Mouse (Mus musculus) regulatory T cell (primary cell): Measurements from ENCODE around the gene Lhfp.

Source experiments
- in situ Hi-C: fragments of 300-600 bp; cut with MboI, MseI; formaldehyde crosslinking; loops from one replicate; pipeline ENCODE4 v1.15.1; 2025; ENCODE audit warnings: high pct_unique_total_duplicates

Lhfp gene

GRCm38 (mm10) chr3:53041411-53042239, at the start of gene Lhfp:
TSS of gene Lhfp (plus strand) at chr3:53041528.
- in situ Hi-C loops = no loop called here

DNA sequence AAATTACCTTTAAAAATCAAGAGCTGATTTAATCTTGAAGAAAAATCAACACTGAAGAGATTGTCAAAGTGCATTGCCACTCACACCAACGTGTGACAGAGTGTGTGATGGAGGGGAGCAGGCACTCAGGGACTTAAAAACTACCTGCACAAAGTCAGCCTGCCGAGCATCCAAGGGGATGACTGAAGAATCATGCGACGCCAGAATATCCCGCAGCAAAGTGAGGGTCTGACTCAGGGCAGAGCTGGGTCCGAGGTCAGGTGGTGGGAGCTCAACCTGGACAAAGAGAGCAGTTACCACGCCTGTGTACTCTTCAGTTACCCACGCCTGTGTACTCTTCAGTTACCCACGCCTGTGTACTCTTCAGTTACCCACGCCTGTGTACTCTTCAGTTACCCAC, 48.0 kb upstream of the Lhfp start:
- in situ Hi-C loops = loop anchor here (5.0 kb wide), 1 partner anchor 1111 kb away; no protein-coding TSS in a partner anchor

GRCm38 (mm10) chr3:52994666-52995065, 46.7 kb upstream of the Lhfp start:
- in situ Hi-C loops = loop anchor here (5.0 kb wide), 1 partner anchor 1112 kb away; no protein-coding TSS in a partner anchor

DNA sequence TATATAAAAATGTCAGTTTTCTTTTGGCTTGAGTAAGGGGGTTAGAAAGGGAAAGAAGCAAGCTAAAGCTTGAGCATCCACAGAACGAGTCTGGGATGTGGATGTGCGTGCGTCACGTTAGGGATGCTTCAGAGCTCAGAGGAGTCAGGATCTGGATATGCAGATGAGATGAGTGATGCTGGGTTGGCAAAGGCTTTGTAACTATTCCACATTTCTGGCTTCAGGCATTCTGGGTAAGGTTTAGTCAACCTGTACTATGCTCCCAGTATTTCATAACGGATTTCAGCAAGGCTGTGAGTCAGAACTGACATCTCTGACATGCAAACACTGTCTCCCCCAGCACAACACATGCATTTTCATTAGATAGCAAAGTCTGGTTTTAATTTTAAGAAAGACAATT, 44.7 kb upstream of the Lhfp start:
- in situ Hi-C loops = no loop called here

GRCm38 (mm10) chr3:52997381-52997780, 43.9 kb upstream of the Lhfp start:
- in situ Hi-C loops = no loop called here

GRCm38 (mm10) chr3:52999016-52999744, 42.1 kb upstream of the Lhfp start:
- in situ Hi-C loops = no loop called here

GRCm38 (mm10) chr3:52999996-53000395, 41.3 kb upstream of the Lhfp start:
- in situ Hi-C loops = loop anchor here (10.0 kb wide), 1 partner anchor 745 kb away; no protein-coding TSS in a partner anchor

- in situ Hi-C loops = loop anchor here (10.0 kb wide), 1 partner anchor 747 kb away; no protein-coding TSS in a partner anchor
Measured at GRCm38 (mm10) chr3:53002076-53002475, 39.3 kb upstream of the Lhfp start.

DNA sequence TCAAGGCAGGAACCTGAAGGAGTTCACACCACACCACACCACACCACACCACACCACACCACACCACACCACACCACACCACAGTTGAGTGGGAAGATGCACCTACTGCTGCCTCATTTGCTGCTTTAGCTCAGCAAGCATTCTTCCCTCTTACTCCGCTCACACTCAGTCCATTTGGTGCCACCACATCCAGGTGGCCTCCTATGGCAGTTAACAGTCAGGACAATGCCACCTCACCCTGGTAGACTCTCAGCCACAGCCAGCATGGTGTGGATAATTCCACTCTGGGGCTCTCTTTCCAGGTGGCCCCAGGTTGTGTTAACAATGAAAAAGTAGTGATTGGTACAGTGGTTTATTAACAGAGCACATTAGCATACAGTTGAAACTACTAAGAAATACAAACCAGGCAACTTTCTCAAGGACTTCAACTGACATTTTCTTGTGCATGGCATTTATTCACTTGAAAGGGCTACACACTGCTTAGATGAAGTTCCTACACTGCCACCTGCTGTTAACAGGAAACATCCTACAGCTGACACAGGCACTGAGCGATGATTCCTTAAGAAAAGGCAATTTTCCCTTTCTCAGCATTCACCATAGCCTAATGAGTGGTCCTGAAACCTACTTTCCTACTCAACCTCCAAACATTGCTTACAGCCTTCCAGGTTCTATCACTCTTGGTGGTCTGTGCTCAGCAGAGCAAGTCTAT, 36.8 kb upstream of the Lhfp start:
- in situ Hi-C loops = loop anchor here (10.0 kb wide), 1 partner anchor 750 kb away; no protein-coding TSS in a partner anchor

- in situ Hi-C loops = loop anchor here (10.0 kb wide), 1 partner anchor 753 kb away; no protein-coding TSS in a partner anchor
Measured at GRCm38 (mm10) chr3:53007411-53007810, 33.9 kb upstream of the Lhfp start.

GRCm38 (mm10) chr3:53016436-53017340, 24.6 kb upstream of the Lhfp start, which contains the start of gene Cog6:
TSS of gene Cog6 (minus strand) at chr3:53017237.
- in situ Hi-C loops = no loop called here

- in situ Hi-C loops = loop anchor here (5.0 kb wide), 1 partner anchor 430 kb away; no protein-coding TSS in a partner anchor
Measured at GRCm38 (mm10) chr3:53027333-53027732, 14.0 kb upstream of the Lhfp start.

DNA sequence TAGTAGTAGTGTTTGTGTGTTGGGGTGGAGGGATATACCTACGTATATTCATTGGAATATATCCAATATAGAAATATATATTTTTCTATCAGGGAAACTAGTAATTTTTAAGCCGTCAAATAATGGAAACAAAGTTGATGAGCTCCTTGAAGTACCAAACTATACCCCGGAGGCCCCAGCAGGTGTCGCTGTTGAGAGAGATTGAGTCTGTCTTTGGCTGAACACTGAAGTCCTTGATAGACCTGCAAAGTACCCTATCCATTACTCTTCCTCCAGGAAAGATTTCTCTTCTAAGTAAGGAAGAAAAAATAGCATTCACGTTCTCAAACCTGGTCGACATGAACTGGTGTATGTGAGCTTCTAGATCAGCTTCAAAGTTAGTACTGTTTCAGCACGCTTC, 12.3 kb upstream of the Lhfp start:
- in situ Hi-C loops = loop anchor here (5.0 kb wide), 1 partner anchor 428 kb away; no protein-coding TSS in a partner anchor

DNA sequence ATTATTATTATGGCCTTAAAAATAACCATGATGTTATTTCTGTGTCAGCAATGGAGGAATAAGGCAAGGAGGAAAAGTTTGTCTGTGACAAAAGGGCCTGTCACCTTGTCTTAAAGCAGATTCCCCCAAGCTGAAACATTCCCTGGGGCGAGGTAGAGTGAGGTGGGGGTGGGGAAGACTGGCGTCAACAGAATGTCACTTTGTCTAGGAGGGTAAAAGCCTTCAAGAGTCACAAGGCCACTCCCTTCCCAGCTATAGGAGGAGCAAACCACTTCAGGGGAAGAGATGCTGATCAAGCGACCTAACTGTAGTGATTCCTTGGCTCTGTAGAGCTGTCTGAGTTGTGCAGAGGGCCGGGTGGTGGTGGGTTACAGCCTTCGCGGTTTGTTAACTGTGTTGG, 9.7 kb upstream of the Lhfp start:
- in situ Hi-C loops = no loop called here

DNA sequence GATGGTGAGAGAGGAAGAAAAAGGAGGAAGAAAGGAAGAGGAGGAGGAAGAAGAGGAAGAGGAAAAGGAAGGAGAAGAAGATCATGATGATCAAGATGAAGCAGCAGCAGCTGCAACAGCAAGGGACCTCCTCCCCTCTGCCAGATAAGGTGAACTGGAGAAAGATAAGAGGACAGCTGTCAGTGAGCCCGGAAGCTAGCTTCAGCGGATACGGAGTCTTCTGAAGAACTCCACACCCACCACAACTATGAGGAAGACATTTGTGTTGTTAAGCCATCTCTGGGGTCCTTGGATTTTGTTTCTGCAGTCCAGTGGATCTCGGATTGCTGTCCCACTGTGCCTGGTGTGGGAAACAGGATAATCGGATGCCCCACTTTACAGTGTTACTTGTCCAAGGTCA, 8.9 kb upstream of the Lhfp start:
- in situ Hi-C loops = no loop called here

DNA sequence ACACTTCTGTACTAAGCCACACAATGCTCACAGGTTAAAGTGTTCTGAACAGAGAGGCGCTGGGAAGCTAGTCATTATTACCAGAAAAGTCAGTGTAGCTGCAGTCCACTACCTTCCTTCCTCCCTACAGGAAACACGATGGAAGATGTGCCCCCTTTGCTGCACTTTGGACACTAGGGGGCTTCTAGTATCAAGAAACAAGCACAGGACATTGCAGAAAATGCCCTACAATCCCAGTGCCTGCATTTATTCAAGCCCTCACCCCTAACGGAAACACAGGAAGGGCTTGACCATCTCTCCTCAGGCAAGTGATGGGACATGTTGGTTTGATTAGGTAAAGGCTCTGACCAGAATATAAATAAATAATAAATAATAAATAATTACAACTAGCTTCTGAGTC, 7.9 kb upstream of the Lhfp start:
- in situ Hi-C loops = no loop called here

GRCm38 (mm10) chr3:53036076-53036475, 5.3 kb upstream of the Lhfp start:
- in situ Hi-C loops = no loop called here

- in situ Hi-C loops = no loop called here
Measured at GRCm38 (mm10) chr3:53036941-53037340, 4.4 kb upstream of the Lhfp start.

DNA sequence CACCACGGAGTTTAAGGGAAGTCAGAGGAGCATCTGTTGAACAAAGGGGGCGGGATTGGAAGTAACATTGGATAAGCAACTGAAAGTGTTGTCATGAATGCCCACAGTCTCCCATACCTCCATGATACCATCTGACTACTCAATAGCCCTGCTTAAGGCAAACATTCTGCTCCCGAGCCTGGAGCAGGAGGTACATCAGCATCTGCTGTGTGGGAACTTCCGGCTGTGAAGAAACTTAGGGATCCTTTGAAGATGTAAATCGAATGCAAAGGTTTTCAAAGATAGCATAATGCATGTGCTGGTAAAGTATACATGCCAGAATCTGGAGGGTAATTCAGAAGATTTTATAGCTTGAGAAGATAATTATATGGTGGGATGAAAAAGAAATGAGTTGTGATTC, 2.4 kb upstream of the Lhfp start:
- in situ Hi-C loops = no loop called here

DNA sequence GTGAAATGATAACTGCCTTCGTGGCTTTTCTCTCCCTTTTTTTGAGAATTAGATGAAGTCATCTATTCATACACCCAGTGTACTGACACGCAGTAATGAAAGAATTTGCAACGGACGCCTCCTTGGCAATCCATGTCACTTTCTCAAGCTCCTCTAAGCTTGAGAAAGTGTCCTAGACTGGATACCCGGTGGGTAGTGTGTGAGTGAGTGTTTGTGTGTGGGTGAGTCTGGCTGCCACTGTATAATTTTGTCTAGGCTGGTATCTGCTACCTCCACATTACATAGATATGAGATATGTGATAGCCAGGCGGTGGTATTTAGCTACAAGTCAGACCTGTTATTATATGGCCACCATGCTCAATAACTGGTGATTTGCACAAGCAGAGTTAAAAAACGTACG, 1.6 kb upstream of the Lhfp start:
- in situ Hi-C loops = no loop called here
